ENCODE assay signal across 10 mouse cellular contexts in the genomic region with DNA sequence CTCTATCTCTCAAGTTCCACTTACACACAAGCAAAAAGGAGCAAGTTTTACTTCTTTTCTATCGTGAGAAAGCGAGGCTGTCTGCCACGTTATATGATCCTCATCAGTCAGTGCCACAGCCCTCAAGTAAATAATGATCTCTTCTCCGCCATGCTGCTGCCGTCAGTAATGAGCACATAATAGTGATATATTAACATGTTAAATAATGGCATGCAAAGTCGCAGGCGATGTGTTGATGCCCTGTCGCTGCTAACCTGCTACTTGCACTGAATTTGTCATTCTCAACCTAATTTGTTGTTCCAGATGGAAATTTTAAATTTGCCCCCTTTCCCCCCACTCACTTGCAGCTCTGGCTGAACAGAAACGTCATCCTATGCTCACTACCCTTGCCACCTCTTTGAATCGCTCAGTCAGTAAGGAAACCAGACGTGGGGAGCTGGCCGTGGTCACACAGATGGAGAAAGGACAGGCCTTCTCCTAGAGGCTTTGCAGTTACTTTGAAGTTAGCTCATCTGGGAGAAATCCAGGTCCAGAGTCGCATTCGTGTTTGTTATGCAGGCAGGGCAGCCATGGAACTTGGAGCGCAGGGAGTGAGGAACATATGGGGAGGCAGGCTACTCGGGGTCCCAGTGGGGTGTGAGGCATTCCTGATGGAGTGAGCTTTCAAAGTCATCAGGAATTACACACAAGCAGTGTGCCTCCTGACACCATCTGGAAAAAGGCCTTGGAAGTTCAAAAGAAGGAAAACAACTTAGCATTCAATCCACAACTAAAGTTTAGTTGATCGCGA.
A peak's percentile ranks its signal among the peaks of the same experiment; 100 is the strongest.
DNase-seq lines count a peak whose midpoint lies in the region; ATAC-seq and TF ChIP-seq lines count a peak whose summit lies in the region.
"Had no signal": no experiment of that assay in that cellular context is flagged by ENCODE, and none has a peak within 500 bp of the region (broad histone marks: within the 10 kb centered on the region; RNA-seq: fewer than 3 reads in every experiment).

No protein-coding gene starts in this region.

- no peak overlapping the region for H3K9ac ChIP-seq in embryonic facial prominence, embryonic 11.5 days (replicated peaks; ENCODE audit: low read length)
- no peak overlapping the region for H3K9ac ChIP-seq in hindbrain, embryonic 14.5 days
- no peak overlapping the region for H3K9ac ChIP-seq in liver, postnatal 0 days (replicated peaks)

- 49% methylated on average over 18 of the region's 18 CpGs for WGBS in embryonic facial prominence, embryonic 11.5 days
- WGBS in hindbrain, embryonic 14.5 days = 28% methylated on average over 18 of the region's 18 CpGs
- WGBS in liver, postnatal 0 days (ENCODE audit: insufficient replicate concordance) = 50% methylated on average over 18 of the region's 18 CpGs

- no peak overlapping the region for H3K27ac ChIP-seq in left cerebral cortex, adult 2 months
- no peak overlapping the region; the same call in 1 of the 2 replicates for H3K27ac ChIP-seq in embryonic facial prominence, embryonic 11.5 days (replicated peaks; ENCODE audit: low read depth, low read length)
- no peak overlapping the region for H3K27ac ChIP-seq in hindbrain, embryonic 14.5 days
- H3K27ac ChIP-seq in liver, postnatal 0 days (ENCODE audit: low read depth) = no peak overlapping the region

- TF ChIP-seq EP300 in liver, postnatal 0 days (IDR thresholded peaks at IDR 0.05; ENCODE audit: low read depth) = no peak

- H3K4me2 ChIP-seq in embryonic facial prominence, embryonic 11.5 days (ENCODE audit: low read depth, low read length) = no peak overlapping the region
- H3K4me2 ChIP-seq in hindbrain, embryonic 14.5 days (replicated peaks) = peak overlapping the region; percentile 13; the same call in 1 of the 2 replicates
- H3K4me2 ChIP-seq in liver, postnatal 0 days (ENCODE audit: low read depth, low read length) = no peak overlapping the region

- H3K27me3 ChIP-seq in embryonic facial prominence, embryonic 11.5 days (ENCODE audit: control insufficient read depth, insufficient read depth, low read length) = no peaks in the 10 kb centered on the region
- no peaks in the 10 kb centered on the region for H3K27me3 ChIP-seq in hindbrain, embryonic 14.5 days (ENCODE audit: control insufficient read depth, insufficient read depth, low read length)
- H3K27me3 ChIP-seq in liver, postnatal 0 days (ENCODE audit: insufficient read depth, low read length) = no peaks in the 10 kb centered on the region

- H3K36me3 ChIP-seq in embryonic facial prominence, embryonic 11.5 days (replicated peaks; ENCODE audit: control insufficient read depth, insufficient read depth, low read depth, low read length) = no peaks in the 10 kb centered on the region
- no peaks in the 10 kb centered on the region for H3K36me3 ChIP-seq in hindbrain, embryonic 14.5 days (replicated peaks; ENCODE audit: control insufficient read depth, insufficient read depth)
- no peaks in the 10 kb centered on the region for H3K36me3 ChIP-seq in liver, postnatal 0 days (replicated peaks; ENCODE audit: insufficient read depth, low read length)

- intact Hi-C loops in left cerebral cortex, postnatal 4 days (cut with DNase I) = no loop called here
- intact Hi-C loops in left cerebral cortex, adult 2 months (cut with DNase I) = no loop called here

- H3K4me1 ChIP-seq in embryonic facial prominence, embryonic 11.5 days (ENCODE audit: control insufficient read depth, insufficient read depth, low read length) = no peaks in the 10 kb centered on the region
- H3K4me1 ChIP-seq in hindbrain, embryonic 14.5 days (replicated peaks; ENCODE audit: control insufficient read depth, insufficient read depth, low read length) = no peaks in the 10 kb centered on the region
- no peaks in the 10 kb centered on the region for H3K4me1 ChIP-seq in liver, postnatal 0 days (ENCODE audit: insufficient read depth)

- 0 out of 2 replicates have a peak, but pooled peaks have one; percentile 34 for ATAC-seq in embryonic facial prominence, embryonic 11.5 days (replicated peaks; ENCODE audit: insufficient number of reproducible peaks, low FRiP score, low TSS enrichment, low read depth)
- no peak for ATAC-seq in hindbrain, embryonic 14.5 days (ENCODE audit: low FRiP score)
- no peak for ATAC-seq in liver, postnatal 0 days

- no peak overlapping the region for H3K4me3 ChIP-seq in left cerebral cortex, adult 2 months
- no peak overlapping the region for H3K4me3 ChIP-seq in embryonic facial prominence, embryonic 11.5 days (ENCODE audit: low read depth, low read length)
- no peak overlapping the region for H3K4me3 ChIP-seq in hindbrain, embryonic 14.5 days (replicated peaks; ENCODE audit: low read length)
- no peak overlapping the region for H3K4me3 ChIP-seq in liver, postnatal 0 days (ENCODE audit: low read depth, low read length)

- DNase-seq in left cerebral cortex, postnatal 4 days = peak; percentile 36
- DNase-seq in left cerebral cortex, adult 2 months (ENCODE audit: extremely low spot score in 1 of 2, low spot score in 2 of 2) = no peak
- DNase-seq in embryonic facial prominence, embryonic 11.5 days (ENCODE audit: low spot score) = peak; percentile 13
- DNase-seq in hindbrain, embryonic 14.5 days (ENCODE audit: low spot score) = no peak
- DNase-seq in neural tube, embryonic 10.5 days (ENCODE audit: extremely low spot score, low spot score) = peak; percentile 47
- DNase-seq in liver, postnatal 0 days = no peak
- no peak for DNase-seq in thymus, postnatal 14 days
- no peak for DNase-seq in lung, postnatal 14 days
- DNase-seq: adrenal gland, adult 2 months; gastrocnemius, postnatal 10 days had no signal

- no peak for TF ChIP-seq CTCF in left cerebral cortex, adult 2 months (IDR thresholded peaks at IDR 0.05)
- no peak for TF ChIP-seq CTCF in liver, postnatal 0 days (IDR thresholded peaks at IDR 0.05; ENCODE audit: low read depth)

- no peaks in the 10 kb centered on the region for H3K9me3 ChIP-seq in embryonic facial prominence, embryonic 11.5 days (replicated peaks; ENCODE audit: control insufficient read depth, low read length)
- no peaks in the 10 kb centered on the region for H3K9me3 ChIP-seq in hindbrain, embryonic 14.5 days (ENCODE audit: control insufficient read depth, low read length)
- H3K9me3 ChIP-seq in liver, postnatal 0 days (ENCODE audit: low read length) = no peaks in the 10 kb centered on the region

Comparison
In these comparisons a context has a peak if more than half of its experiments do, and no peak if none do; other contexts are left out.
1. DNase-seq: peak in left cerebral cortex, postnatal 4 days (single experiment), embryonic facial prominence, embryonic 11.5 days (single experiment) and neural tube, embryonic 10.5 days (single experiment); none in left cerebral cortex, adult 2 months (0 of 2), hindbrain, embryonic 14.5 days (single experiment), liver, postnatal 0 days (single experiment), thymus, postnatal 14 days (single experiment) and lung, postnatal 14 days (single experiment).